ENCODE assay signal across 19 mouse cellular contexts in genomic region chr16:49956531-49957302, GRCm38 (mm10).
DNase-seq lines count a peak whose midpoint lies in the region; ATAC-seq and TF ChIP-seq lines count a peak whose summit lies in the region.
"Had no signal": no experiment of that assay in that cellular context is flagged by ENCODE, and none has a peak within 500 bp of the region (broad histone marks: within the 10 kb centered on the region; RNA-seq: fewer than 3 reads in every experiment).

No protein-coding gene starts in this region.

- no peak for TF ChIP-seq POLR2A in testis, adult 2 months (IDR thresholded peaks at IDR 0.05; ENCODE audit: control insufficient read depth, low read depth, low read length)

- DNase-seq in adrenal gland, adult 2 months, result peak; percentile 35
- DNase-seq in adrenal gland, postnatal 4 days (ENCODE audit: low spot score in 2 of 2), result no peak
- no peak for DNase-seq in testis, postnatal 10 days (ENCODE audit: low spot score)
- no peak for DNase-seq in forebrain, embryonic 14.5 days (ENCODE audit: low spot score)
- no peak for DNase-seq in urinary bladder, postnatal 4 days (ENCODE audit: low spot score in 2 of 2)
- DNase-seq in B cell, adult 2 months, result no peak
- DNase-seq: cerebellum, adult 8-10 months; gastrocnemius, postnatal 14 days; kidney, adult 9 months; kidney, postnatal 25 days; lung, embryonic 14.5 days; right cerebral cortex, postnatal 25 days had no signal

- no peak for TF ChIP-seq CTCF in testis, adult 2 months (IDR thresholded peaks at IDR 0.05; ENCODE audit: control insufficient read depth, insufficient read depth, insufficient replicate concordance, low read depth, low read length)

- no peak overlapping the region for H3K9ac ChIP-seq in liver, embryonic 16.5 days (ENCODE audit: low read depth, low read length)
- no peak overlapping the region for H3K9ac ChIP-seq in forebrain, embryonic 14.5 days (ENCODE audit: low read length)
- H3K9ac ChIP-seq: forebrain, embryonic 15.5 days; lung, embryonic 14.5 days; midbrain, embryonic 15.5 days; neural tube, embryonic 15.5 days; stomach, embryonic 15.5 days had no signal

- H3K36me3 ChIP-seq in testis, adult 2 months (ENCODE audit: control insufficient read depth, insufficient read depth, low read length), result no peaks in the 10 kb centered on the region
- no peaks in the 10 kb centered on the region for H3K36me3 ChIP-seq in liver, embryonic 16.5 days (ENCODE audit: control insufficient read depth, insufficient read depth)
- H3K36me3 ChIP-seq in forebrain, embryonic 14.5 days (ENCODE audit: control insufficient read depth, insufficient read depth, low read length), result no peaks in the 10 kb centered on the region
- H3K36me3 ChIP-seq: forebrain, embryonic 15.5 days; hindbrain, embryonic 10.5 days; midbrain, embryonic 15.5 days; neural tube, embryonic 15.5 days; stomach, embryonic 15.5 days had no signal

- peak; percentile 67 for ATAC-seq in liver, embryonic 16.5 days (ENCODE audit: low read depth)
- no peak for ATAC-seq in forebrain, embryonic 14.5 days
- ATAC-seq: forebrain, embryonic 15.5 days; midbrain, embryonic 15.5 days had no signal

- H3K27me3 ChIP-seq in testis, adult 2 months (ENCODE audit: control insufficient read depth, insufficient read depth, low read length), result no peaks in the 10 kb centered on the region
- H3K27me3 ChIP-seq in liver, embryonic 16.5 days (ENCODE audit: control insufficient read depth, insufficient read depth, low read depth, low read length), result no peaks in the 10 kb centered on the region
- no peaks in the 10 kb centered on the region for H3K27me3 ChIP-seq in forebrain, embryonic 14.5 days (replicated peaks; ENCODE audit: control insufficient read depth, insufficient read depth, low read length)
- H3K27me3 ChIP-seq: forebrain, embryonic 15.5 days; midbrain, embryonic 15.5 days; neural tube, embryonic 15.5 days; stomach, embryonic 15.5 days had no signal

- no peaks in the 10 kb centered on the region for H3K9me3 ChIP-seq in liver, embryonic 16.5 days (replicated peaks; ENCODE audit: control insufficient read depth, low read length)
- H3K9me3 ChIP-seq in forebrain, embryonic 14.5 days (replicated peaks; ENCODE audit: control insufficient read depth, low read length), result no peaks in the 10 kb centered on the region
- H3K9me3 ChIP-seq: forebrain, embryonic 15.5 days; hindbrain, embryonic 10.5 days; midbrain, embryonic 15.5 days; neural tube, embryonic 15.5 days; stomach, embryonic 15.5 days had no signal

- H3K27ac ChIP-seq in testis, adult 2 months (ENCODE audit: control insufficient read depth, insufficient read depth, low read depth, low read length), result no peak overlapping the region
- H3K27ac ChIP-seq in liver, embryonic 16.5 days (ENCODE audit: low read length), result no peak overlapping the region
- H3K27ac ChIP-seq in forebrain, embryonic 14.5 days (ENCODE audit: low read depth, low read length), result no peak overlapping the region
- H3K27ac ChIP-seq: forebrain, embryonic 15.5 days; hindbrain, embryonic 10.5 days; midbrain, embryonic 15.5 days; neural tube, embryonic 15.5 days; stomach, embryonic 15.5 days had no signal

- H3K4me3 ChIP-seq in testis, adult 2 months (ENCODE audit: control insufficient read depth, low read depth, low read length), result peak overlapping the region; percentile 78
- no peak overlapping the region for H3K4me3 ChIP-seq in liver, embryonic 16.5 days (ENCODE audit: low read depth, low read length)
- H3K4me3 ChIP-seq in forebrain, embryonic 14.5 days (ENCODE audit: low read depth, low read length), result no peak overlapping the region
- H3K4me3 ChIP-seq: forebrain, embryonic 15.5 days; hindbrain, embryonic 10.5 days; midbrain, embryonic 15.5 days; neural tube, embryonic 15.5 days; stomach, embryonic 15.5 days had no signal

- H3K4me1 ChIP-seq in testis, adult 2 months (ENCODE audit: control insufficient read depth, insufficient read depth, low read length), result no peaks in the 10 kb centered on the region; the same call in 1 of the 2 replicates
- H3K4me1 ChIP-seq in liver, embryonic 16.5 days (ENCODE audit: control insufficient read depth, low read depth, low read length), result peaks cover 3% of the 10 kb centered on the region; the same call in 1 of the 2 replicates
- no peaks in the 10 kb centered on the region for H3K4me1 ChIP-seq in forebrain, embryonic 14.5 days (ENCODE audit: control insufficient read depth, insufficient read depth, low read length)
- H3K4me1 ChIP-seq: forebrain, embryonic 15.5 days; midbrain, embryonic 15.5 days; neural tube, embryonic 15.5 days; stomach, embryonic 15.5 days had no signal

- H3K4me2 ChIP-seq in liver, embryonic 16.5 days (ENCODE audit: low read depth, low read length), result no peak overlapping the region
- no peak overlapping the region for H3K4me2 ChIP-seq in forebrain, embryonic 14.5 days (ENCODE audit: low read length)
- H3K4me2 ChIP-seq: forebrain, embryonic 15.5 days; lung, embryonic 14.5 days; midbrain, embryonic 15.5 days; neural tube, embryonic 15.5 days; stomach, embryonic 15.5 days had no signal

- WGBS in liver, embryonic 16.5 days (ENCODE audit: insufficient replicate concordance), result 52% methylated on average over 7 of the region's 7 CpGs
- WGBS in forebrain, embryonic 14.5 days, result 93% methylated on average over 7 of the region's 7 CpGs
